Mouse (Mus musculus): ENCODE measurements around the gene Gm44502. TPM values are rescaled to one million over a fixed set of nuclear protein-coding genes. Genes with fewer than 3 reads are reported as not detected.

Gm44502 gene
- polyA plus RNA-seq, 1 experiment from 2014 or later = not detected

DNA sequence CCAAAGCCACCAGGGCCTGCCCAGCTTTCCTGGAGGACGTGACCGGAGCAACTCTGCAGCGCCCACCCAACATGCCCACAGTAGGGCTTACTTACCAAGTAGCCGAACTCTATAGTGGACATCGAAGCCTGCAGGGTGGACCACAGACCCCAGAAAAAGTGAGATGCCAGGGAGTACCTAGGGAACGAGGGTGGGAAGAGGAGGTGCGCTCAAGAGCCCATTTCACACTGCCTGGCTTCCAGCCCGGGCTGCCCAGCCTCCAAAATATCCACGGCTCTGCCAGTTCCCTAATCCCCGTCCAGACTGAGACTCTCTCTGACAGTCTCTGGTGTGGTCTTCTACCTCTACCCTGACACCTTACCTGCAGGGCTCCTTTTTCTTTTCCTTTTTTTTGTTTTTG, 2.8 kb downstream of the Gm44502 start:
- no peaks in the 10 kb centered on the region for H3K27me3 ChIP-seq
- 90% methylated on average over 10 of the region's 10 CpGs for WGBS
- ATAC-seq = no peak
- no peak overlapping the region for H3K27ac ChIP-seq
- no peak overlapping the region for H3K9ac ChIP-seq
- peaks cover 51% of the 10 kb centered on the region for H3K36me3 ChIP-seq (ENCODE audit: poor library complexity, severe bottlenecking)
- H3K4me1 ChIP-seq = peaks cover 18% of the 10 kb centered on the region
- no peaks in the 10 kb centered on the region for H3K9me3 ChIP-seq (replicated peaks)
- no peak overlapping the region for H3K4me3 ChIP-seq
- H3K4me2 ChIP-seq = no peak overlapping the region

- peaks cover 13% of the 10 kb centered on the region for H3K4me1 ChIP-seq
- H3K27me3 ChIP-seq = no peaks in the 10 kb centered on the region
- no peak within 1 kb of the TSS for H3K4me3 ChIP-seq
- peaks cover 53% of the 10 kb centered on the region for H3K36me3 ChIP-seq (ENCODE audit: poor library complexity, severe bottlenecking)
- no peaks in the 10 kb centered on the region for H3K9me3 ChIP-seq (replicated peaks)
- H3K4me2 ChIP-seq = no peak within 1 kb of the TSS
- no peak for ATAC-seq
- no peak within 1 kb of the TSS for H3K9ac ChIP-seq
- no peak within 1 kb of the TSS for H3K27ac ChIP-seq
- 24% methylated on average over 6 of the region's 6 CpGs for WGBS
These were observed 3.8 kb downstream of the Gm44502 start, which contains the start of gene Cpt1b for GRCm38 (mm10) chr15:89425711-89426121. Gene Cpt1b (minus strand): TSS chr15:89425863.

GRCm38 (mm10) chr15:89424621-89425020, 4.9 kb downstream of the Gm44502 start:
- ATAC-seq = no peak
- Histone ChIP-seq H3K27me3 (no peaks in the 10 kb centered on the region), H3K4me1 (peaks cover 13% of the 10 kb centered on the region), H3K4me2 (no peak overlapping the region), H3K9ac (no peak overlapping the region), H3K27ac (no peak overlapping the region), H3K36me3 (ENCODE audit: poor library complexity, severe bottlenecking) (peaks cover 64% of the 10 kb centered on the region), H3K4me3 (no peak overlapping the region), H3K9me3 (replicated peaks) (no peaks in the 10 kb centered on the region)
- 89% methylated on average over 8 of the region's 8 CpGs for WGBS

- no peaks in the 10 kb centered on the region for H3K9me3 ChIP-seq (replicated peaks)
- H3K4me1 ChIP-seq = 0 out of 2 replicates have a peak, but pooled peaks cover 3% of the 10 kb centered on the region
- no peak overlapping the region for H3K4me2 ChIP-seq
- H3K36me3 ChIP-seq (ENCODE audit: poor library complexity, severe bottlenecking) = peaks cover 77% of the 10 kb centered on the region
- H3K27ac ChIP-seq = no peak overlapping the region
- no peak for ATAC-seq
- H3K4me3 ChIP-seq = no peak overlapping the region
- 95% methylated on average over 9 of the region's 9 CpGs for WGBS
- no peaks in the 10 kb centered on the region for H3K27me3 ChIP-seq
- H3K9ac ChIP-seq = no peak overlapping the region
These were observed 7.6 kb downstream of the Gm44502 start for GRCm38 (mm10) chr15:89421938-89422337.

GRCm38 (mm10) chr15:89415282-89415681, 14.2 kb downstream of the Gm44502 start:
- WGBS = 93% methylated on average over 8 of the region's 8 CpGs
- H3K36me3 ChIP-seq (ENCODE audit: poor library complexity, severe bottlenecking) = peaks cover 41% of the 10 kb centered on the region
- H3K9me3 ChIP-seq (replicated peaks) = no peaks in the 10 kb centered on the region
- H3K4me3 ChIP-seq = no peak overlapping the region
- no peak overlapping the region for H3K9ac ChIP-seq
- H3K4me2 ChIP-seq = no peak overlapping the region
- ATAC-seq = no peak
- H3K27me3 ChIP-seq = no peaks in the 10 kb centered on the region
- no peaks in the 10 kb centered on the region for H3K4me1 ChIP-seq
- no peak overlapping the region for H3K27ac ChIP-seq

DNA sequence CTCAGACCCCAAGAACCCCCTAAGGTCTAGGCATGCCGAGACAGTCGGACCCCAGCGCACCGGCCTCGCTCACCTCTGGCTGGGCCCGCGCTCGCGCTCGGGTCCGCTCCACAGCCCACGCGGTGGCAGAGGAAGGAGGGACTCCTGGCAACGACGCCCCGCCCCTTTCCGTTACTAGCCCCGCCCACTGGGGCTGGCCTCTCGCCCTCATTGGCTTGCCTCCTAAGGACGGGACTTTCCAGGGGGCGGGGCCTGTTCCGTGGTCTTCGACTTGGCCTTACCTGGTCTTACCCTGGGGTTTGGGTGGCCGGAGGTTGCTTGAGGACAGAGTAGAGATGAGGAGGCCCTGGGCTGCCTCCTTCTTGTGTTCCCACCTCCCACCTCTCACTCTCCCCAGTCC, 19.4 kb downstream of the Gm44502 start, which contains the start of gene Syce3:
Syce3 (minus strand) TSS at position 386 of the 400 bp plus-strand sequence.
- Histone ChIP-seq H3K4me2 (no peak within 1 kb of the TSS), H3K4me3 (no peak within 1 kb of the TSS), H3K4me1 (no peaks in the 10 kb centered on the region), H3K9ac (no peak within 1 kb of the TSS), H3K27ac (no peak within 1 kb of the TSS), H3K27me3 (no peaks in the 10 kb centered on the region), H3K36me3 (ENCODE audit: poor library complexity, severe bottlenecking) (no peaks in the 10 kb centered on the region), H3K9me3 (replicated peaks) (peaks cover 8% of the 10 kb centered on the region; the same call in 1 of the 2 replicates)
- 87% methylated on average over 24 of the region's 24 CpGs for WGBS
- ATAC-seq = no peak

DNA sequence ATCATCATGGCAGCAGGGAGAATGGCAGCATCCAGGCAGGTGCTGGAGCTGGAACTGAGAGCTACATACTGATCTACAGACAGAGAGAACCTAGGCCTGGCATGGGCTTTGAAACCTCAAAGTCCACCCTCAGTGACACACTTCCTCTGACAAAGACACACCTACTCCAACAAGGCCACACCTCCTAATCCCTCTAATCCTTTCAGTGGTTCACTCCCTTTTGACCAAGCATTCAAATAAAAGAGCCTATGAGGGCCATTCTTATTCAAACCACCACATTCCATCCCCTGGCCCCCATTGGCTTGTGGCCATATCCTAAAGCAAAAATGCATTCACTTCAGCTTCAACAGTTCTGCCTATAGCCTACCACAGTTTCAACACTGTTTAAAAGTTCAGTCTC, 22.8 kb downstream of the Gm44502 start:
- no peak for ATAC-seq
- H3K27ac ChIP-seq = no peak overlapping the region
- H3K9me3 ChIP-seq (replicated peaks) = peaks cover 8% of the 10 kb centered on the region; the same call in 1 of the 2 replicates
- H3K4me2 ChIP-seq = no peak overlapping the region
- H3K27me3 ChIP-seq = no peaks in the 10 kb centered on the region
- no peaks in the 10 kb centered on the region for H3K36me3 ChIP-seq (ENCODE audit: poor library complexity, severe bottlenecking)
- H3K9ac ChIP-seq = no peak overlapping the region
- H3K4me3 ChIP-seq = no peak overlapping the region
- H3K4me1 ChIP-seq = no peaks in the 10 kb centered on the region

- Histone ChIP-seq H3K4me3 (no peak overlapping the region), H3K9ac (no peak overlapping the region), H3K27me3 (no peaks in the 10 kb centered on the region), H3K4me1 (no peaks in the 10 kb centered on the region), H3K27ac (no peak overlapping the region), H3K36me3 (ENCODE audit: poor library complexity, severe bottlenecking) (no peaks in the 10 kb centered on the region), H3K9me3 (replicated peaks) (peaks cover 8% of the 10 kb centered on the region; the same call in 1 of the 2 replicates), H3K4me2 (no peak overlapping the region)
- 82% methylated on average over 10 of the region's 10 CpGs for WGBS
- ATAC-seq = no peak
These were observed 24.5 kb downstream of the Gm44502 start for GRCm38 (mm10) chr15:89404831-89405623.

DNA sequence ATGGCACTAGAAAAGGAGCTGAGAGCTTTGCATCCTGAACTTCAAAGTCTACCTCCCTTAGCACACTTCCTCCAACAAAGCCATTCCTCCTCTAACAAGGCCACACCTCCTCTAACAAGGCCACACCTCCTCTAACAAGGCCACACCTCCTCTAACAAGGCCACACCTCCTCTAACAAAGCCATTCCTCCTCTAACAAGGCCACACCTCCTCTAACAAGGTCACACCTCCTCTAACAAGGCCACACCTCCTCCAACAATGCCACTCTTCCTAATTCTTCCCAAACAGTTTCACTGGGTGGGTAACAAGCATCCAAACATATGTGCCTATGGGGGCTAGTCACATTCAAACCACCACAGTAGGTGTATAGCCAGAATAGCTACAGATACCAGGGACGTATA, 27.0 kb downstream of the Gm44502 start:
- Histone ChIP-seq H3K9me3 (replicated peaks) (no peaks in the 10 kb centered on the region; the same call in 1 of the 2 replicates), H3K4me1 (no peaks in the 10 kb centered on the region), H3K9ac (no peak overlapping the region), H3K27ac (no peak overlapping the region), H3K36me3 (ENCODE audit: poor library complexity, severe bottlenecking) (no peaks in the 10 kb centered on the region), H3K4me2 (no peak overlapping the region), H3K4me3 (no peak overlapping the region), H3K27me3 (no peaks in the 10 kb centered on the region)
- WGBS = 84% methylated on average over 1 of the region's 1 CpGs
- ATAC-seq = no peak

DNA sequence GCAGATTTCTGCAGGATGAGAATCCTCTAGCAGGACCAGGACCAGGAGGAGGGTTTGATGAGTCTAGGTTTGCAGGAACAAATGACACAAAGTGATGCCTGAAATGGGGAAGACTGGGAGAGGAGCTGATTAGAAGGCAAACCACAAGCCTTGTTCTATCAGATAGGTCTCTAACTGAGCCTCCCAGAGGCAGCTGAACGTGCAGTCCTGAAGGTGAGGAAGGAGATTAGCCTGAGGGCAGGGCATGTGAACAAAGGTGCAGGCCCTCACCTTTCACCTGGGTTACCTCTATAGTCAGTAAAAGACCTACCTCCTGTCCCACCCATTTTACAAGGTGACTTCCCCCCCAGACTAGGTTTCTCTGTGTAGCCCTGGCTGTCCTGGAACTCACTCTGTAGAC, 29.8 kb downstream of the Gm44502 start:
- no peak overlapping the region for H3K27ac ChIP-seq
- no peak overlapping the region for H3K4me2 ChIP-seq
- ATAC-seq = no peak
- no peaks in the 10 kb centered on the region for H3K4me1 ChIP-seq
- H3K27me3 ChIP-seq = no peaks in the 10 kb centered on the region
- no peaks in the 10 kb centered on the region for H3K9me3 ChIP-seq (replicated peaks)
- no peaks in the 10 kb centered on the region for H3K36me3 ChIP-seq (ENCODE audit: poor library complexity, severe bottlenecking)
- H3K9ac ChIP-seq = no peak overlapping the region
- 53% methylated on average over 1 of the region's 1 CpGs for WGBS
- no peak overlapping the region for H3K4me3 ChIP-seq

GRCm38 (mm10) chr15:89398146-89398545, 31.4 kb downstream of the Gm44502 start:
- WGBS = 54% methylated on average over 2 of the region's 2 CpGs
- Histone ChIP-seq H3K9ac (no peak overlapping the region), H3K4me2 (no peak overlapping the region), H3K4me3 (no peak overlapping the region), H3K4me1 (no peaks in the 10 kb centered on the region), H3K36me3 (ENCODE audit: poor library complexity, severe bottlenecking) (no peaks in the 10 kb centered on the region), H3K9me3 (replicated peaks) (no peaks in the 10 kb centered on the region), H3K27me3 (no peaks in the 10 kb centered on the region), H3K27ac (no peak overlapping the region)
- ATAC-seq = no peak

DNA sequence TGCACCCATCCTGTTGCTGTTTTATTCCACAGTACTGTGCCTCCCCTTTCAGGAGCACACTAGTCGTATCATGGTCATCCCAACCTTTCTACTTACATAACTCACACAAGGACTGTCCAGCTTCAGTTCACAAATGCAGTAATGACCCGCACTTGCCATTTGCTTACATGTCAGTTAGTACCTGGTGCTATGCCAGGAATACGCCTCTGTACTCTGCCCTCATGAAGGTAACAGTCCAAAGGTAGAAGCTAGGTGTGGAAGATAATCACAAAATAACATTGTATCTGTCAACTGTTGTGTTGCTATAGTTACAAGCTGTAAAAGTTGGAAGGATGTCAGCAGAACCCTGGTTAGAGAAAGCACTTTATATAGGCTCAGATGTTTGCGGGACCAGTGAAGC, 32.6 kb downstream of the Gm44502 start:
- Histone ChIP-seq H3K4me3 (no peak overlapping the region), H3K4me2 (no peak overlapping the region), H3K9me3 (replicated peaks) (no peaks in the 10 kb centered on the region), H3K9ac (no peak overlapping the region), H3K4me1 (no peaks in the 10 kb centered on the region), H3K36me3 (ENCODE audit: poor library complexity, severe bottlenecking) (no peaks in the 10 kb centered on the region), H3K27me3 (no peaks in the 10 kb centered on the region), H3K27ac (no peak overlapping the region)
- 90% methylated on average over 4 of the region's 4 CpGs for whole genome bisulfite sequencing
- ATAC-seq = no peak

GRCm38 (mm10) chr15:89390081-89390480, 39.4 kb downstream of the Gm44502 start:
- H3K27ac ChIP-seq = no peak overlapping the region
- no peak overlapping the region for H3K4me2 ChIP-seq
- 0 out of 2 replicates have a peak, but pooled peaks cover 3% of the 10 kb centered on the region for H3K27me3 ChIP-seq
- no peaks in the 10 kb centered on the region for H3K9me3 ChIP-seq (replicated peaks)
- 90% methylated on average over 10 of the region's 10 CpGs for WGBS
- no peak overlapping the region for H3K4me3 ChIP-seq
- ATAC-seq = no peak
- H3K9ac ChIP-seq = no peak overlapping the region
- no peaks in the 10 kb centered on the region for H3K4me1 ChIP-seq
- H3K36me3 ChIP-seq (ENCODE audit: poor library complexity, severe bottlenecking) = no peaks in the 10 kb centered on the region
